Mouse (Mus musculus): ENCODE measurements around the gene Mdk. TPM values are rescaled to one million over a fixed set of nuclear protein-coding genes. Genes with fewer than 3 reads are reported as not detected.

Gene Mdk
- total RNA-seq, 2 experiments from 2014 or later, result 6.7 to 11.6 TPM

DNA sequence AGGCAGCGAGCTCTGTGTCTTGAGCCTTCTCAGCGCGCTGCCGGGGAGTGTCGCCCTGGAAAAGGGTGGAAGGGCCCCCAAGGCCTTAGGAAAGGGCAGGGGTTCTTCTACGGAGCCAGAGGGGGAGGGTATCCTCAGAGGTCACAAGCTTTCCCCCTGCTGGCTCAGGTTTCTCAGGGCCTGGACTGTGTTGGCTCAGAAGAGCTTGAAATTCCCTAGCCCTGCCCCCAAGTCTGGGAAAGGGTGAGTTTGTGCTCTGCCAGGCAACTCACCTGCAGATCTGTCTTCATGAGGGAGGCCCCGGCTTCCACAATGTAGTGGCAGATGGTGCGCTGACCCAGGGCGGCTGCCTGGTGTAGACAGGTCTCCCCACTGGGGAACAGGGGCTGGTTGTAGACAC lies 1.4 kb upstream of the Mdk start:
- DNase-seq, result no peak

DNA sequence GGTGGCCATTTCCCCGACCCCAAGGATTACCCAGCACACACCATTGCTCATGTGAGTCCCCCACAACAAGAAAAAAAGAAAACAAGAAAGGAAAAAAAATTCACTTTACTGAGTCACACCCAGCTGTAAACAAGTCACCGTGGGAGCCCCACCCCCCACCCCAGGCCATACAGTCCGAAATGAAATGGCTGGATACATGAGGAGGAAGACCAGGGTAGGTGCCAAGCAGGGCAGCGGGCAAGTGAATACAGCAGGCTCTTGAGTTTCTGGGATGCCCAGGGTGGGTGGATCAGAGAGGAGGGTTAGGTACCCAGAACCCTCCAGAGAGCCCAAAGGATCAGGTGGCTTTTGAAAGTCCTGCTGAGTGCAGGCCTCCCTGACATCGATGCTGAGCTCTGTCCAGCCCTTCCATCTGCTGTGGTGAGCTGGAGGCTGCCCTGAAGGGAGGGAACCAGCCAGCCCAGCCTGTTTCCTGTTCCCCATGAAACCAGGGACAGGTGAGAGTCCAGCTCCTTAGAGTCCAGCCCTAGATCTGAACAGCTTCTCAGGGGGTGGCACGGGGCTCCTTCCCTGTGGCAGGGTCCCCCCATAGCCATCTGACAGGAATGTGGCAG lies 747 bp upstream of the Mdk start:
- DNase-seq, result no peak

DNA sequence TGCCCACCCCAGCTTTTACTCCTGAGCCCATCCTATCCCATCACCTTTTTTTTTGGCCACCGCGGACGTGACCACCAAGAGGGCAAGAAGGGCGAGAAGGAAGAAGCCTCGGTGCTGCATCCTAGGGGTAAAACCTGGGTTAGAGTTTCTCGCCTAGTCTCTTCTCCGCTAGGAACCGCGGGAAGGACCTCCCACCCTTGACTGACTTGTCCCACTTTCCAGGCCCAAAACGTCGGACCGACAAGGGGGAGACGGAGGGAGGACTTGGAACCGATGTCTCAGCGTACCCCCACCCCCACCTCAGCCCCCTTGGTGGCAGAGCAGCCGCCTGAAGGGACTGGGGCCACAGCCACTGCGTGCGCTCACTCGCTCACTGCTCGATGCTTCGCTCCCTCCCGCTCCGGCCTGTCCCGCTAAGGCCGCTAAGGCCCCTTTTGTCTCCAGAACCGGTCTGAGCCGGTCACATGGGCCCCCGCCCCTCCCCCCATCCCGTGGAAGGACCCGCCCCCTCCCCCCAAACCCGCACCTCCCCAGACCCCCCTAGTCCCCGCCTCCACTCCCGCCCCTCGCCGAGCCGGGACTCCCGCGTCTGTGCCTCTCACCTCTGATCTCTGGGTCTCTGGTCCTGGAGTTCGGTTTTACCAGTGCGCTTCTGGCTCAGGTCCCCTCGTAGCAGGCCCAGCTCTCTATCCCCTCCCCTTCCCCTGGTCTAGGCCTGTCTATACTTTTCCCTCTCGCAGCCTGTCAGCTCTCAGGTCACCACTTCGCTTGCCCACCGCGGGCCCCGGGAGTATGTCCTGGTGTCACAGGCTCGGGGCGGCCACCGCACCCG lies 553 bp downstream of the Mdk start:
- DNase-seq, result peak in 1 of 2 experiments; percentile 40

DNA sequence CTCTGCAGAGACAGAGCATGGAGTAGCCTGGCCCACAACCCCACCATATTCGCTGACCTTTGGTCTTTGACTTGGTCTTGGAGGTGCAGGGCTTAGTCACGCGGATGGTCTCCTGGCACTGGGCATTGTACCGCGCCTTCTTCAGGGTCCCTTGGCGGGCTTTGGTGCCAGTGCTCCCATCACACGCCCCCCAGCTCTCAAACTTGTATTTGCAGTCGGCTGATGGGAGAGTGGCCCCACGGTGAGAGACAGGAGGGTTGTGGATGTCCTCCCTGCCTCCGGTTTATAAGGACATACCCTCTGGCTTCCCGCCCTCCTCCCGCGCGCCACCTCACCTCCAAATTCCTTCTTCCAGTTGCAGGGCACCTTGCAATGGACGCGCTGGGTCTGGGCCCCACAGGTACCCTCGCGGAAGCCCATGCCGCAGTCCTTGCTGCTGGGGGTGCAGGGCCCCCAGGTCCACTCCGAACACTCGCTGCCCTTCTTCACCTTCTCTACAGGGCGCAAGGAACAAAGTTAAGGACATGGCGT lies 1.3 kb downstream of the Mdk start:
- no peak for DNase-seq

DNA sequence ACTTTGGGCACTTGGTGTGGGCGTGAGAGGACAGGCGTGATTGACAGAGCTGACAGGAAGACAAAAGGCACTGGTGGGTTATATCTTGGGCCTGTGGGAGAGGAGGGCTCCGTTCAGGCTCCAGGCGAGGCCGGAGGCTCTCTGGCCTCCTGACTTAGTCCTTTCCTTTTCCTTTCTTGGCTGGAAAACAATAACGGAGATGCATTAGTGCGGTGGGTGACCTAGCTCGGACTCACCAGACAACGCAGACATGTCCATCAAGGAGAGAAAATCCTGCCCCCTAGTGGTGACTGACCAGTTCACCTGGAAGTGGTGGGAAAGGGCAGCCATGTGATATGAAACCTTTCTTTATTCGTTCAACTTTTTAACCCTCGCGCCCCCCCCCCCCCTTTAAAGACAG lies 2.2 kb downstream of the Mdk start:
- peak; percentile 70 to 81 for DNase-seq

DNA sequence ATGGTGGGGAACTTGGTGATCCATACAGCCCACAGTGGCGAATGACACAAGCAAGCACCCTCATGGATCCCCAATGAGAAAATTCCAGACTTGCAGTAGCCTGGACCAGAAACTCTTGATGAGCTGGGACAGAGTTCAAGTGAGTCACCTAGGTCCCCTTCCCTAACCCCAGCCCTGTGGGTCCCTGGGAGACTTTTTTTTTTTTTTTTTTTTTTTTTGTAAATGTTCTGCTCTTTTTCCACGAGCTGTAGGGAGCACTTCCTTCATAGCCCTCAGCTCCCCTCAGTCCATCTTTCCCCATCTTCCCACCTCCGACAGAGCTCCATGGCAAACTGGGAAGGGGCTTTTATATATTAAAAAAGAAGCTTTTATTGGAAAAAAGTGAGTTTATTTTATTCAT lies 2.6 kb downstream of the Mdk start:
- DNase-seq, result no peak

DNA sequence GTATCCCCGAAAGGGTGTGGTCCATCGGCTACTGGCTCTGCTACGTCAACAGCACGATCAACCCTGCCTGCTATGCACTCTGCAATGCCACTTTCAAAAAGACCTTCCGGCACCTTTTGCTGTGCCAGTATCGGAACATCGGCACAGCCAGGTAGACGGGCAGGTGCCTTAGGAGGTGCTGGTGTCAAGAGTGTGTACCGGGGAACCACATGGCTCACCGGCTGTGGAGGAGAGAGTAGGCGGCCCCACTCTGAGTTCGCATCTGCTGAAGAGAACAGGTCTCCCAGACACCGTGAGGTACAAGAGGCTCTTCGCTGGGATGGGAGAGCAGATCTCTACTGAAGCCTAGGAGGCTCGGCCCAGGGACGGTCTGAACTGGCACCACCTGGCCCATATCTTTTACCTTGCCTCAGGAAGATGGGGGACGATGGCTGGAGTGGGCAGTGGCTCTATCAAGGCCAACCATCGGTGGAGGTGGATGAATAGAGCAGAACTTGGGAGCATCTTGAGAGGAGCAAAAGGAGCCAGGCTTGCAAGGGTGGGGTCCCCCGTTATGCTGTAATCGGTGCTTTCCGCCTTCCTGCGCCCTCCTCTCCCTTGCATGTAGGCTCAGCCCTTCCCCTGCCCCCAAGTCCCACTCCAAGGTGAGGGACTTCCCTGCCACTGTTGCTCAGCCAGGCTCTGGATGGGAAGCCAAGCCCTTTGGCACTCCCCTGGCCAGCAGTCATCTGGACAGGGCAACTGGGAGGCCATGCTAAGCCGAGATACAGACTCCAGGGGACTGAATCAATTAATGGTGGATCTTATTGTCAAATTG lies 3.4 kb downstream of the Mdk start:
- no peak for DNase-seq

DNA sequence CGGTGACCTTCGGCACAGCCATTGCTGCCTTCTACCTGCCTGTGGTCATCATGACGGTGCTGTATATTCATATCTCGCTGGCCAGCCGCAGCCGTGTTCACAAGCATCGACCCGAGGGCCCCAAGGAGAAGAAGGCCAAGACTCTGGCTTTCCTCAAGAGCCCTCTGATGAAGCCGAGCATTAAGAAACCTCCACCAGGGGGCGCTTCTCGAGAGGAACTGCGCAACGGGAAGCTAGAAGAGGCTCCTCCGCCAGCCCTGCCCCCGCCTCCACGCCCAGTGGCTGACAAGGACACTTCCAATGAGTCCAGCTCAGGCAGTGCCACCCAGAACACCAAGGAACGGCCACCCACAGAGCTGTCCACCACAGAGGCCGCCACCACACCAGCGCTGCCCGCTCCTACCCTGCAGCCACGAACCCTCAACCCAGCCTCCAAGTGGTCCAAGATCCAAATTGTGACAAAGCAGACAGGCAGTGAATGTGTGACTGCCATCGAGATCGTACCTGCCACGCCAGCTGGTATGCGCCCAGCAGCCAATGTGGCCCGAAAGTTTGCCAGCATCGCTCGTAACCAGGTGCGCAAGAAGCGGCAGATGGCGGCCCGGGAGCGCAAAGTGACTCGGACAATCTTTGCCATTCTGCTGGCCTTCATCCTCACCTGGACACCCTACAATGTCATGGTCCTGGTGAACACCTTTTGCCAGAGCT lies 4.1 kb downstream of the Mdk start:
- peak; percentile 82 to 91 for DNase-seq

DNA sequence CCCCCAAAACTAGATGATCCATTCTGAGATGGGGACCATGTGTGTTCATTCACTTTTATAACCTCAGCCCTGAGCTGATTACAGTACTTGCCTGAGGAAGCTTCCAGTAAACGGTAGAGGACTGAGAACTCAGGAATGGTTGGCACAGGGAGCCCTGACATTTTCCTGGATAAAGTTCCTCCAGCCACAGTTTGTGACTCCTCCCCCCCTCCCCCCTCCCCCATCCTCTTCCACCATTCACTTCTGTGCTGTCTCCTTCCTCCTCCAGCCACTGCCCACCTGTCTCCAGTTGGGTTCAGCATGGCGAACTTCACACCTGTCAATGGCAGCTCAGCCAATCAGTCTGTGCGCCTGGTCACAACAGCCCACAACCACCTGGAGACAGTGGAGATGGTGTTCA lies 5.1 kb downstream of the Mdk start, which contains the start of gene Chrm4:
Gene Chrm4 (plus strand): TSS at position 301 of the 400 bp plus-strand sequence.
- DNase-seq, result no peak

DNA sequence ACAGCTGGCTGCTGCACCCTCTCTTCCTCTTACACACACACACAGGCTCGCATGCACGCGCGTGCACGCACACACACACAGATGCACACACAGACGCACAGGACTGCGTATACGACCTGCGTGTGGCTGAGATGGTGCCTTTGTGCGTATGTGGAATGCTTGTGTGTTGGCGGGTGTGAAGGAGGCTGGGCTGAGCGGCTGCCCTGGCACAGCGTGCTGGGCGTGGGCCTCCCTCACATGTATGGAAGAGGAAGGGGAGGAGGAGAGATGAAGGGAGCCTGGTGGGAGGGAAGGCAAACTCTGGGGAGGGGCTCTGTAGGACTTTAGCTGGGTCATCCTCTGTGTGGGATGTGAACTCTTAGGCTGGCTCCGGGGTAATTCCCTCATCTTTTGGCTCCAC lies 6.7 kb downstream of the Mdk start:
- no peak for DNase-seq

DNA sequence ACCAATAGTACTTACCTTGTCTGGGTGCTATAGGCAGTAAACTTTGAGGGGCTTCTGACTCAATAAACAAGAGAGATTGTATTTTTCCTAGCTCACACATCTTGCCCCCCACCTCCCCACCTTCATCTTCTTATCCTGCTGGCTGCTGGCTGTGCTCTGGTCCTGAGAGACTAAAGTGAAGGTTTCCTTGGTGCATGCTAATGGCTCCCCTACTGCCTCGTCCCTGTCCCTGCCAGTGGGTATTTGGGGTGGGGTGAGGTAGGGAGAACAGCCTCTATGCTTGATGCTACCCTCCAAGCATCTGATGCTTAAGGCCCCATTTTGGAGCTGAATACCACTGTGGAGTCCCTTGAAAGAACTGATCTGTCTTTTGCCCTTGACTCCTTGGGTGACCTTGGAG lies 7.4 kb downstream of the Mdk start:
- DNase-seq, result no peak

DNA sequence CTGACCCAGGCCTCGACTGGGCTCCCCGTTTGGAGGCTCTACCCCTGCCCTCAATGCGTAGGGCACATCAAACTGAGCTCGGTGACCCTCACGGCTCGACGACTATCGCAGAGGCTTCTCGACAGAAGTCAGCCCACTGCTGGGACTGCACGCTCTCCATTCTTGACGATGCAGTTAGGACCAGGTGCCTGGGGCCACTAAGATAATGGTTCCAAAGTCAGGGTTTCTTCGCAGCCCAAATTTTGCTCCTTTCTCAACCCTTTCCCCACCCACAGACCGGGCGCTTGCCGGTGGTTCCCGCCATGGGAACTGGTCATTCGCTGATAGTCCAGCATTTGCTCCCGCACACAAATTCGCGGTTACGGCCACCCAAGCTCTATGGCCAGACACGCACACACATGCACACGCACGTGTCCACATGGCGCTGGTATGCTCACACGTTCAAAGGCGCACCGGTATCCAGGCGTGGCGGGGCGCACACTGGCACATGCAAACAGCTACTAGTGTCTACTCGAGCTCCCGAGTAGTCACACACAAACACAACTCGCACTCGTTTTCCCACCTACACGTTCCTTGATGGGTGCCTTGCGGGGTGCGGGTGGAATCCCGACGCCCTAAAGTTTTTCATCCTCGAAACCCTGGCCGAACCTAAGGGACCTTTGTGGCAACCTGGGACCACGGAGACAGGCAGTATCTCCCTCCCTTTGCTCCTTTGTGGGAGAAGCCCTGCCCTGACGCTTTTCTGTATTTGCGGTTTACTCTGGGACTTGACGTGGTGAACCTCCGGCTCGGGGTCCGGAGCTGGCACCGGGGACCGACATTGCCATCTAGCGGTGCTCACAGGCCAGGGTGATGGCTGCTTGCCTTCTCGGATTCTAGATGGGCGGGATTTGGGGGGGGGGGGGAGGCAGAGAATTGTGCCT lies 8.4 kb downstream of the Mdk start:
- peak; percentile 82 to 85 for DNase-seq

DNA sequence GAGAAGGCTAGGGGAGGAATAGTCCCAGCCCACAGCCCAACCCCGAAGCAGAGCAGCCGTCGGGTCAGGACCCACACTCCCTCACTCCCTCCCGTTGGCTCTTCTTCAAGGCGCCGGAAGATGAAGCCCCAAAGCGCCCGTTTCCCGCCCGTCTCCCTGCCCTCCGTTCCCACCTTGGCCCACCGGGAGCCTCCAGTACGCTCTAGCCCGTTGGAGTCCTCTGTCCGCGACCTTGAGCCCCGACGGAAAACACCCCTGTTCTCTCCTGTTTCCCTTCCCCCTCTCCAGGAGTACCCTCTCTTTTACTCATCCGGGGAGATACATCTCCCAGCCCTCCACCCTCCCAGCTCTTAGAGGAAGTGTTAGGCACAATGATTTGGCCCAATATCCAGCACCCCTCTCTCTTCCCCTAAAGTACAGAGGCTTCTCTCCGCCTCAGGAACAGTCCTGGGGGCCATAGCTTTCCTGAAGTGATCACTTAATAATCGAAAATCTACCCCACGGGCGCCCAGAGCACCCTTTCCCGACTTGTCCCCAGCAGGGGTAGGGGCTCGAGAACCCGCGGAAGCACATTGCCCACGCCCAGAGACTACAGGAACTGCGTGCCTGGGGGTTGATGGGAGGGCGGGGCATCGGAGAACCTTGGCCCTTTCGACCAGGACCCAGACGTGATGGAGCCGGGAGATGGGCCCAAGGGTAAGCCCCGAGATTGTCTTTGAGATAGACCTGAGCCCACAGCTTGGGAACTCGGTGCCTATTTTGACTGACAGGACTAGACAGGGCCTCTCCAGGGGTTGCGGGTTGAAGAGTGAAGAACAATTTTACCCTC lies 9.3 kb downstream of the Mdk start:
- no peak for DNase-seq

DNA sequence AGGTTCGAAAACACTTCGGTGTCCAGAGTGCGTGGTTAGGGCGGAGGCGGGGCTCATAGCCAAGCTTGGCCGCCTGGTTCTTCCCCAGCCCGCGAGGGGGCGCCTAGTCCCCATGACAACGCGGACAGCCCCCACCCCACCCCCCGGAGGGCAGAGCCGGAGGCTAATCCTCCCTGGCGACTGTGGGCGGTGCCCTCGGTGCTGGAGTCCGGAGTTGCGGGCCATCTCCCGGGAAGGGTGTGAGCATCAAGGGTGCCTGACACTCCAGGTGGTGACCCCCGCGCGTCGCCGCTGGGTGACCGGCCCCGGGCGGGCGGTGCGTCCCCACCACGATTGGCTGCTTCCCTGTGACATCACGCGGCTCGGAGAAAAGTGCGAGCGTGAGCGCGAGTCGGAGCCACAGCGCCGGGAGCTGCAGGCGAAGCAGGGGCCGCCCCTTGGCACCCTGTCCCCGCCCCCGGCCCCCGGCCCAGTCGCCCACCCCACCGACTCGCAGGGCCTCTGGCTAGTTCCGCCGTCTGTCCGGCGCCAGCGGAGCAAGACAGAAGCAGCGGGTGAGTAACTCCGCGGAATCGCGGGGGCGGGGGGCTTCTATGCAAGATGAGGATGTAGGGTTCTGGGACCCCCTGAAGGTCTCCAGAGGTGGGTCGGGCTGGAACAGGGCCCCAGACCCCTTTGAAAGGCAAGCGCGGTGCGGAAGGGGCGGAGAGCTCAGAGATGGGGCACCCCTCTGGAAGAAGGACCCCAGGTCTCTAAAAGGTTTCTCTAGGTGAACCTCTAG lies 10.1 kb downstream of the Mdk start:
- peak; percentile 58 to 73 for DNase-seq

DNA sequence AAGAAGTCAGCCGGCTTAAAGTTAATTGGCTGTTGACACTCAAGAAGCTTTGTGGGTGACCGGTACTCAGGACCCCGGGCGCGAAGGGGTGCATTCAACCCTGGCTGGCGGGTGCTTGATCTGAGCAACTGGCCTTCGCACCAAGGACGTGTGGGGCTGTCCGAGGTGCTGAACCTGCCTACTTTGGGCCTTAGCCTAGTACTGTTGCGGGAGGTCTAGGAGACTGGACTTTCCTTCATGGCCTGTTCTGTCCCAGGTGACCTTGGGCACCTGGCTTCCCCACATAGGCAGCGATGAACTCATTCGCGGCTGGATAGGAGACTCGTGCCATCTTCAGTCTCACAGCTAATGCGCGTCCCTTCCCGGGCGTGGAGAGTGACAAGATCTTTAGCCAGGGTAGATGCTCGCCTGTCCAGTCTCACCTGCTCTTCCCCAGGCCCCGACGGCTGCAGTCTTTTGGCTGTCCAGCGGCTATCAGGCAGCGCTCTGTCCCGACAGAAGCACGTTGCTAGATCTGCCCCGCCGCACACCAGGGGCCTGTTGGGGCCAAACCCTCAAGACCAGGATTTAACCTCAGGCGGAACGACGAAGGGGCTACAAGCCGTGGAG lies 10.8 kb downstream of the Mdk start:
- DNase-seq, result peak; percentile 88 to 92

DNA sequence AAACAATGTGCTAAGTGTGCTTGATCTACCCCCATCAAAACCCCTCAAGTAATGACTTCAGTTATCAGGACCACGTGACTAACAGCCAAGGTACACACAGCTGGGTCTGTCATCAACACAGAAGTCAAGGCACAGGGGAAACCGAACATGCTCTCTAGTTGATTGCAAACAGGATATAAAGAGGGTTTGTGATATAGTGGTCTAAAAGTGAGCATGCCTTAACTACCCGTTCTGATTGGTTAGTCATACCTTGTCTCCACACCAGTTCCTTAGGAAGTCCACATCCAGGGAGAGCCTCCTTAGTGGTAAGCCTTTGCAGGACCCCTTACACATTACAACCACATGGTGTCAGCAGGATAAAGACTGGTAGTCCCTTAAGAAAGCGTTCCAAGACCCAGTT lies 12.0 kb downstream of the Mdk start:
- no peak for DNase-seq

DNA sequence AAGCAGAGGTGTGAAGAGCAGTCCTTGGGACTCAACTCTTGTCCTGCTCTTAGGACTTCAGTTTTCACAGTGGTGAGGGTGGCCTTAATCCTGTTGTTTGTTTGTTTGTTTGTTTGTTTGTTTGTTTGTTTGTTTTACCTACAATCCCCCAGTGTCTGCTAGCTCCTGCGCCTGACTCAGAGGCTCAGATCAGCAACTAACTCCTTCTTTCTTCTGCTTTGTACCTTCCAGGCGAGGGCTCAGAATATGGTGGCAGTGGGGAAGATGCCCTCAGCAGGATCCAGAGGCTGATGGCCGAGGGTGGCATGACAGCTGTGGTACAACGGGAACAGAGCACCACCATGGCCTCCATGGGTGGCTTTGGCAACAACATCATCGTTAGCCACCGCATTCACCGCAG lies 15.0 kb downstream of the Mdk start:
- no peak for DNase-seq

DNA sequence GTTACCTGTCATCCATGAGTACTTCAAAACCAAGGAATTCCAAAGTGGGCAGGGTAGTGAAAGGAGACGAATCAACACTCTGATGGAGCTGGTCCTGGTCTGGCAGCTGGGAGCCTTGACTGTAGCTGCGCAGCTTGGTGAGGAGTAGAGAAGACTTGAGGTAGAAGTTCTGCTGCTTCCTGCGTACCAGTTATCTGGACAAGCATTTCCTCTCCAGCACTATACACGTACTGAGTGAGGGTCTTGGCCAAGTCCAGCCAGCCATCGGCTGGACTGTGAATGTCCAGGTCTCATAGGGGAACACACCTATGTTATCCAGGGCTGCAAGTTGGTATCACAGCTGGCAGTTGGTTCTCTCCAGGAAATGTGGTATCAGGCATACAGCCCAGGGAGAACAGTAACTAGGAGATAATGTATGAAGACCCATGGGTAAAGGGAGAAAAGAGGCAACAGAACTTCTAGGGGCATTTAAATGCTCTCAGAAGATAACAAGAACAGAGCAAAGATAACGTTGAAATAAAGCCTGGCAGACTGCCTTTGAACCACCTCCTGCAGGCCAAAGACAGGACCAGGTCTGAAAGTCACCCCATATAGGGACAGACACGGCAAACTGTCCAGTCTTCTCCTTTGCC lies 15.6 kb downstream of the Mdk start:
- DNase-seq, result no peak

Data from adrenal gland, postnatal 36 days (tissue).